Mouse (Mus musculus): ENCODE measurements at regions not wholly inside any gene's neighbourhood (a gene's known extent, or its start where the extent isn't known, plus 50 kb on each side); places are given as distances from the start of the nearest gene placed in this dataset.
"Not testable (repeated sequence)": the region's sequence is repeated elsewhere in the genome, so short reads cannot be mapped to it uniquely, and the experiment has no call there.

DNA sequence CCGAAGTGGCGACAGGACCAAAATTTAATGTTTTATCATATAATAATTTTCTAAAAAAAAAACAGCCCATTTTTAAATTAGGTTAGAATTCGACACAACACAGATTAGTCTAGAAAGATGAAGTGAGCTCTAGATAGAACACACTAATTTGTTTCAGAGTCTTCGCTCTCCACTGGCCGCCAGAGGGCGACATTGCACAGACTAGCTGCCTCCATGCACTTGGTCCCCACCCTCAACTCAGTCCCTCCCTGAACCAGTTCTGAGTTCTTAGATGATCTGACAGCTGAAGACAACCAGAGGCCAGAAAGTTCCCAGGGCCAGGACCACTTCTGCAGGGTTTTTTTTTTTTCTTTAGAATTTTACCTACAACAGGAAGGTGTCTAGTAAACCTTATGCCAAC, 296.3 kb upstream of the Olfr1507 start:
- 44% methylated on average over 6 of the region's 6 CpGs for WGBS
- H3K9ac ChIP-seq (replicated peaks; ENCODE audit: low read length, poor library complexity, severe bottlenecking); ATAC-seq (ENCODE audit: low FRiP score); H3K4me2 ChIP-seq (ENCODE audit: low read depth, low read length, poor library complexity, severe bottlenecking); DNase-seq (ENCODE audit: low spot score); H3K4me3 ChIP-seq (ENCODE audit: low read depth, low read length); H3K27me3 ChIP-seq (ENCODE audit: insufficient read depth, low read length); H3K4me1 ChIP-seq (ENCODE audit: insufficient read depth, low read length); H3K36me3 ChIP-seq (ENCODE audit: insufficient read depth, low read length); H3K9me3 ChIP-seq (ENCODE audit: low read length); H3K27ac ChIP-seq (ENCODE audit: low read depth, low read length): not testable (repeated sequence)
- TF ChIP-seq CTCF (IDR thresholded peaks at IDR 0.05), result peak; percentile 28

DNA sequence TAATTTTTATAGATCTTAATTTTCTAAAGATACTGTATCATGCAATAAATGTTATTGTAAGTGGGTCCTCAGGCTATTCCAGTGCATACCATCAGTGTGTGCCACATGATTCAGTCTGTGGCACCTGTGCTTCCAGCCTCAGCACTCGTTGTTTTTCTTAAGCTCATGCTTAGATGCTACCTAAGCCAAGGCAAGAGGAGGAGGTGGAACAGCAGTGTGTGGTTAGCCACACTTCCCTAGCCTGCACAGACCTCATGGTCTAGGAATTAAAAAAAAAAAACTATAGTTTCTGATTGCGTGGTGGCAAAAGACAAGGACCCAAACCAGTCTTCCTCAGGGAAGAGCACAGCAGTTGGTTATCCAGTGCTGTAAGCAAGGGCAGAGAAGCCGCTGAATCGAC, 287.3 kb upstream of the Olfr1507 start:
- not testable (repeated sequence) for H3K4me1 ChIP-seq (ENCODE audit: insufficient read depth, low read length); H3K27me3 ChIP-seq (ENCODE audit: insufficient read depth, low read length); H3K27ac ChIP-seq (ENCODE audit: low read depth, low read length); H3K4me2 ChIP-seq (ENCODE audit: low read depth, low read length, poor library complexity, severe bottlenecking); H3K36me3 ChIP-seq (ENCODE audit: insufficient read depth, low read length); H3K9me3 ChIP-seq (ENCODE audit: low read length); DNase-seq (ENCODE audit: low spot score); ATAC-seq (ENCODE audit: low FRiP score); H3K9ac ChIP-seq (replicated peaks; ENCODE audit: low read length, poor library complexity, severe bottlenecking); H3K4me3 ChIP-seq (ENCODE audit: low read depth, low read length)
- 73% methylated on average over 4 of the region's 4 CpGs for WGBS

- H3K27ac ChIP-seq (ENCODE audit: low read depth, low read length); H3K9ac ChIP-seq (replicated peaks; ENCODE audit: low read length, poor library complexity, severe bottlenecking); H3K36me3 ChIP-seq (ENCODE audit: insufficient read depth, low read length); DNase-seq (ENCODE audit: low spot score); H3K27me3 ChIP-seq (ENCODE audit: insufficient read depth, low read length); H3K4me1 ChIP-seq (ENCODE audit: insufficient read depth, low read length); ATAC-seq (ENCODE audit: low FRiP score); H3K9me3 ChIP-seq (ENCODE audit: low read length); H3K4me3 ChIP-seq (ENCODE audit: low read depth, low read length); H3K4me2 ChIP-seq (ENCODE audit: low read depth, low read length, poor library complexity, severe bottlenecking): not testable (repeated sequence)
- 86% methylated on average over 2 of the region's 2 CpGs for WGBS
- TF ChIP-seq CTCF (IDR thresholded peaks at IDR 0.05), result peak; percentile 35
Observed at GRCm38 (mm10) chr14:52775816-52776215, 280.3 kb upstream of the Olfr1507 start.

- H3K4me1 ChIP-seq (ENCODE audit: insufficient read depth, low read length); DNase-seq (ENCODE audit: low spot score); H3K4me3 ChIP-seq (ENCODE audit: low read depth, low read length); H3K27ac ChIP-seq (ENCODE audit: low read depth, low read length); H3K27me3 ChIP-seq (ENCODE audit: insufficient read depth, low read length); H3K36me3 ChIP-seq (ENCODE audit: insufficient read depth, low read length); H3K9ac ChIP-seq (replicated peaks; ENCODE audit: low read length, poor library complexity, severe bottlenecking); H3K4me2 ChIP-seq (ENCODE audit: low read depth, low read length, poor library complexity, severe bottlenecking); ATAC-seq (ENCODE audit: low FRiP score); H3K9me3 ChIP-seq (ENCODE audit: low read length): not testable (repeated sequence)
- no CpG with 5 or more reads among the region's 1 CpGs for WGBS
Observed at GRCm38 (mm10) chr14:52769450-52769849, 273.9 kb upstream of the Olfr1507 start.

DNA sequence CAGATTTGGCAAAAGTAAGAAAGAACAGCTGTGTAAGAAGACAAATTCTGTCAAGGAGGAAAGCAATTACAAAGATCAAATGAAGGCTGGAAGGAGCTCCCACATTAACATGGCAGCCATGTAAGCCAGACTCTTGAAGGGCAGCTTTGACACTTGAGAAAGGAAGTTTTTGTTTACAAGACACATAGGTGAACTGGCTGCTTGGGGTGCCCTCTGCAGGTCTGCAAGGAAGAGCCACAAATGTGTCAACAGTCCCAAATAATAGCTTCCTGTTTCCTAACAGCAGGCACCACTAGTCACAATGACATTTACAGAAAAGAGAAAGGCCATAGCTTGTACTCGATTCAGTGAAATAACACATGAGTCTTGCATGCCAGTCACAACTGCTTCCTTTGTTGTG, 256.6 kb upstream of the Olfr1507 start:
- WGBS, result 76% methylated on average over 1 of the region's 1 CpGs
- H3K4me3 ChIP-seq (ENCODE audit: low read depth, low read length); H3K27me3 ChIP-seq (ENCODE audit: insufficient read depth, low read length); H3K9ac ChIP-seq (replicated peaks; ENCODE audit: low read length, poor library complexity, severe bottlenecking); DNase-seq (ENCODE audit: low spot score); H3K36me3 ChIP-seq (ENCODE audit: insufficient read depth, low read length); H3K9me3 ChIP-seq (ENCODE audit: low read length); H3K4me2 ChIP-seq (ENCODE audit: low read depth, low read length, poor library complexity, severe bottlenecking); H3K27ac ChIP-seq (ENCODE audit: low read depth, low read length); H3K4me1 ChIP-seq (ENCODE audit: insufficient read depth, low read length); ATAC-seq (ENCODE audit: low FRiP score): not testable (repeated sequence)

DNA sequence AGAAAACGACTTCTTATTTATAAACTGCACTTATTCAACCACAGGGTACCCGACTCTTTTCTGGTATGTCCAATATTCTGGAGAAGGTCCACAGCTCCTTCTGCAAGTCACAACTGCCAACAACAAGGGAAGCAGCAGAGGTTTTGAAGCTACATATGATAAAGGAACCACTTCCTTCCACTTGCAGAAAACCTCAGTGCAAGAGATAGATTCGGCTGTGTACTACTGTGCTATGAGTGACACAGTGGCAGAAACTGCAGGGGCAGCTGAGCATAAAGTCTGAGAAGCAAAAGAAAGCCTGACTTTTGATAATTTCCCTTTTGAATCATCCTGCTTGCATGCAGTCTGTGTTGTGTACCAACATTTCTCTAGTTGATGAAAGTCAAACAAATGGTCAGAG, 231.1 kb upstream of the Olfr1507 start:
- not testable (repeated sequence) for H3K27ac ChIP-seq (ENCODE audit: low read depth, low read length); H3K9me3 ChIP-seq (ENCODE audit: low read length); DNase-seq (ENCODE audit: low spot score); H3K9ac ChIP-seq (replicated peaks; ENCODE audit: low read length, poor library complexity, severe bottlenecking); ATAC-seq (ENCODE audit: low FRiP score); H3K4me1 ChIP-seq (ENCODE audit: insufficient read depth, low read length); H3K4me2 ChIP-seq (ENCODE audit: low read depth, low read length, poor library complexity, severe bottlenecking); H3K4me3 ChIP-seq (ENCODE audit: low read depth, low read length); H3K36me3 ChIP-seq (ENCODE audit: insufficient read depth, low read length); H3K27me3 ChIP-seq (ENCODE audit: insufficient read depth, low read length)
- 65% methylated on average over 2 of the region's 3 CpGs for WGBS

- WGBS, result 86% methylated on average over 1 of the region's 1 CpGs
- not testable (repeated sequence) for H3K27me3 ChIP-seq (ENCODE audit: insufficient read depth, low read length); H3K4me2 ChIP-seq (ENCODE audit: low read depth, low read length, poor library complexity, severe bottlenecking); H3K4me1 ChIP-seq (ENCODE audit: insufficient read depth, low read length); H3K9ac ChIP-seq (replicated peaks; ENCODE audit: low read length, poor library complexity, severe bottlenecking); H3K36me3 ChIP-seq (ENCODE audit: insufficient read depth, low read length); ATAC-seq (ENCODE audit: low FRiP score); DNase-seq (ENCODE audit: low spot score); H3K4me3 ChIP-seq (ENCODE audit: low read depth, low read length); H3K27ac ChIP-seq (ENCODE audit: low read depth, low read length); H3K9me3 ChIP-seq (ENCODE audit: low read length)
Observed at GRCm38 (mm10) chr14:52724988-52725387, 229.4 kb upstream of the Olfr1507 start.

All from midbrain, postnatal 0 days (tissue).